Mouse (Mus musculus): Measurements from ENCODE around the gene Srgap3. TPM values are rescaled to one million over a fixed set of nuclear protein-coding genes. Genes with fewer than 3 reads are reported as not detected.
"Not testable (repeated sequence)": the region's sequence is repeated elsewhere in the genome, so short reads cannot be mapped to it uniquely, and the experiment has no call there.

Srgap3 gene
- polyA plus RNA-seq, 1 experiment from 2014 or later, result 6.1 TPM

DNA sequence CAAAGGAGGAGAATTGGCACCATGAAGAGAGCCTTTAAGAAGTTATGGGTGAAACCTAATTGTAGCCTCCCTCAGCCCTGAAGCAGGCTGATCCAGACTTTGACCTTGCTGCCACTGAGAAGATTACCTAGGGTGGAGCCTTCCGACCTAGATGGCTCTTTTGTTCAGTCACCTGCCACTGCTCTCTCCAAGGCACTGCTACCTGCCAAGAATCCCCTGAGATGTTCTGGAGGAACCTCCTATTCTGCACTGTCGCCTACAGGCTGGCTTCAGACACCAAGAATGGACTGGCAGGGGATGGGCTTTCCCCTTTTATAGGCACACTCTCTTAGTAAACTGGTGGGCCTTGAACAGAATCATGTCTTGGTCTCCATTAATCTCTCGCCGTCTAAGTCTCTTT lies 244.8 kb downstream of the Srgap3 start:
- not testable (repeated sequence) for H3K9ac ChIP-seq; H3K4me2 ChIP-seq (replicated peaks); H3K27me3 ChIP-seq; H3K9me3 ChIP-seq (replicated peaks); ATAC-seq (ENCODE audit: insufficient number of reproducible peaks, low FRiP score, low TSS enrichment, low read depth); H3K4me1 ChIP-seq; H3K4me3 ChIP-seq (replicated peaks); H3K36me3 ChIP-seq; H3K27ac ChIP-seq (replicated peaks)
- 81% methylated on average over 4 of the region's 4 CpGs for WGBS

DNA sequence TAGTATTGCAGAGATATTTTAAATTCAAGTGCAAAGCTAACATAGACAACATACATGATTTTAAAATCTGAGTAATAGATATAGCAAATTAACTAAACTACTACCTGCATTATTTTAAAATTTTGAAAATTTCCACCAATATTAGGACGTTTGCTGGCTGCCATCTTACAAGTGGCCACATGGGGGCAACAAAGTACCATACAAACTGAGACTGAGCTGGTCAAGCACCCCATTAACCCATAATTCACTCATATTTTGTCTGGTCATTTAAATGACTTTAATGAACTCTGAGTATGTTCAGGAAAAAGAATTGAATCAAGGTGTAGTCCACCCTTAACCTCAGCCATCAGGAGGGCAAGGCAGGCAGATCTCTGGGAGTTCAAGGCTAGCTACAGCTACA lies 246.7 kb downstream of the Srgap3 start:
- no peak overlapping the region for H3K27ac ChIP-seq (replicated peaks)
- no peak overlapping the region for H3K9ac ChIP-seq
- H3K4me3 ChIP-seq (replicated peaks), result no peak overlapping the region
- WGBS, result 0% methylated on average over 1 of the region's 1 CpGs
- no peak overlapping the region for H3K4me2 ChIP-seq (replicated peaks)
- no peaks in the 10 kb centered on the region for H3K36me3 ChIP-seq
- H3K9me3 ChIP-seq (replicated peaks), result no peaks in the 10 kb centered on the region
- peaks cover 11% of the 10 kb centered on the region for H3K4me1 ChIP-seq
- H3K27me3 ChIP-seq, result no peaks in the 10 kb centered on the region
- no peak for ATAC-seq (ENCODE audit: insufficient number of reproducible peaks, low FRiP score, low TSS enrichment, low read depth)

DNA sequence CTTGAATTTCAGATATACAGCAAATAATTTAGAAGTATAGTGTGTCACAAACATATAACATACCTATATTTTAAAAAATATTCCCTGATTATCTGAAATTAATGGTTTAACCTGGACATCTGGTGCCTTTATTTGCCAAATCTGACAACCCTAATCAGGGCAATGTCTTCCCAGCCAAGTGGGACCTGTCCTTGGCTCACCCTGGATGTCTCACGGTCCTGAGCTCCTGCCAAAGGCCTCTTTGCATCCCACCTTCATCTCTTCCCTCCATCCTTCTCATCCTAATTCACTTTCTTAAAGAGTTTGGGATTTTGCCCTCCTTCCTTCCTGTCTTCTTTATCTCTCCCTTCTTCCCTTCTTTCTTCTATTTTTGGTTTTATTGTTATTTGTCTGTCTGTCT lies 248.0 kb downstream of the Srgap3 start:
- Histone ChIP-seq H3K4me2 (replicated peaks) (no peak overlapping the region), H3K4me1 (peaks cover 15% of the 10 kb centered on the region), H3K27ac (replicated peaks) (no peak overlapping the region), H3K36me3 (no peaks in the 10 kb centered on the region), H3K27me3 (no peaks in the 10 kb centered on the region), H3K9me3 (replicated peaks) (no peaks in the 10 kb centered on the region), H3K9ac (no peak overlapping the region), H3K4me3 (replicated peaks) (no peak overlapping the region)
- no peak for ATAC-seq (ENCODE audit: insufficient number of reproducible peaks, low FRiP score, low TSS enrichment, low read depth)
- WGBS, result 52% methylated on average over 1 of the region's 1 CpGs

DNA sequence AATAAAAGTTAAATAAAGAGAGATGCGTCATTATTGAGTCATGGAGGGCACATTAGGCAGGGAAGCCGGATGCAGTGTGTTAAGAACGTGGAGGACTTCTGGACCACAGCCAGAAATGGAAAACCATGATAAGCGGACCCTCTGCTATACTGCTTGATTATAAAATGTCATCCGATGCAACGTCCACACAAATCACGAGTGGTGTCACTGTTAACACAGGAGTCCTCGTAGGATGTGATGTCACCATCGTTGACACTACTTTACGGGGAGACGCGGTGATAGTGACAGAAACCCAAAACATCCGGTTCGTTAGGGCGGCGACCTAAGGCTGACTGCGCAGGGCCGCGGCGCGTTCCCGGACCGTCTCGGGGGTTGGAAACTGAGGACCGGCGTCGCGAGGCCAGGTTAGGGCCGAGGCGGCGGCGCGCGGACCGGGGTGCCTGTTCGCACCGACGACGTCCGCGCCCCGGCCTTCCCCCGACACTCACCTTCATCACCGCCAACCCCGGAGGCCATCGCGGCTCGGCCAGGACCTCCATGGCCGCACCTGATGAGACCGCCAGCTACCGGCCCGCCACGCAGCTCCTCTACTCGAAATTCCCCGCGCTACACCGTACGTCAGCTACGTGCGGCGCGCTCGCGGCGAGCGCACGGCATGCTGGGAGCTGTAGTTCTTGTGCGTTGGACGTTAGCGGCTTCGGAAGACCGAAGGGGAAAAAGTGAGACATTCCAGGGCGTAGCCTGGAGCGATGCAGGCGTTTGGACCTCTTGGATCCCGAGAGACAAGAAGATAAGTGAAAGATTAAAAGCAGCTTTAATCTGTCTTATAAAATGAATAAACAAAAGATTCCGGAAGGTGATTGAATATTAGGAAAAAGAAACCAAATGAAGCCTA lies 250.8 kb downstream of the Srgap3 start, which contains the start of gene Rad18:
Rad18 (minus strand) TSS at position 631 of the 895 bp plus-strand sequence.
- H3K27ac ChIP-seq (replicated peaks), result no peak within 1 kb of the TSS
- ATAC-seq (ENCODE audit: insufficient number of reproducible peaks, low FRiP score, low TSS enrichment, low read depth), result peak; percentile 89

DNA sequence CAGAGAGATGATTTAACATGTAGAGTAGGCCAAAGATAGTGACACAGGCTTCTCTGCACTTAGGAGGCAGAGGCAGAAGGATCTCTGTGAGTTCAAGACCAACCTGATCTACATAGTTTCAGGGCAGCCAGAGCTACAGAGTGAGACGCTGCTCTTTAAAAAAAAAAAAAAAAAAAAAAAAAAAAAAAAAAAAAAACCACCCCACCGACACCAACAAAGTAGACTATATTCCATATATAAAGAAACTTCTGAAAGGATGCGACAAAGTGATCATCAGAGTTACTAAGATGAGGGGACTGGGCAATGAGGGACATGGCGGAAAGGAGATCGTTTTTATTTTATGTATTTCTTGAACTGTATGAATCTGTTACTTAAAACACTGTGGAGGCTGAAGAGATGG lies 252.6 kb downstream of the Srgap3 start:
- no peaks in the 10 kb centered on the region for H3K27me3 ChIP-seq
- no peak overlapping the region for H3K9ac ChIP-seq
- H3K4me1 ChIP-seq, result peaks cover 15% of the 10 kb centered on the region
- H3K4me3 ChIP-seq (replicated peaks), result no peak overlapping the region
- no peak overlapping the region for H3K27ac ChIP-seq (replicated peaks)
- H3K36me3 ChIP-seq, result peaks cover 14% of the 10 kb centered on the region
- WGBS, result 96% methylated on average over 5 of the region's 5 CpGs
- no peaks in the 10 kb centered on the region for H3K9me3 ChIP-seq (replicated peaks)
- no peak for ATAC-seq (ENCODE audit: insufficient number of reproducible peaks, low FRiP score, low TSS enrichment, low read depth)
- H3K4me2 ChIP-seq (replicated peaks), result no peak overlapping the region

More for the DNA sequence above, 250.8 kb downstream of the Srgap3 start, which contains the start of gene Rad18:
- Histone ChIP-seq H3K27me3 (no peaks in the 10 kb centered on the region), H3K4me2 (replicated peaks) (peak within 1 kb of the TSS; percentile 65), H3K9me3 (replicated peaks) (no peaks in the 10 kb centered on the region), H3K4me3 (replicated peaks) (peak within 1 kb of the TSS; percentile 66), H3K4me1 (peaks cover 15% of the 10 kb centered on the region), H3K9ac (peak within 1 kb of the TSS; percentile 37), H3K36me3 (peaks cover 6% of the 10 kb centered on the region; the same call in 1 of the 2 replicates)
- under 1% methylated on average over 77 of the region's 77 CpGs for WGBS

DNA sequence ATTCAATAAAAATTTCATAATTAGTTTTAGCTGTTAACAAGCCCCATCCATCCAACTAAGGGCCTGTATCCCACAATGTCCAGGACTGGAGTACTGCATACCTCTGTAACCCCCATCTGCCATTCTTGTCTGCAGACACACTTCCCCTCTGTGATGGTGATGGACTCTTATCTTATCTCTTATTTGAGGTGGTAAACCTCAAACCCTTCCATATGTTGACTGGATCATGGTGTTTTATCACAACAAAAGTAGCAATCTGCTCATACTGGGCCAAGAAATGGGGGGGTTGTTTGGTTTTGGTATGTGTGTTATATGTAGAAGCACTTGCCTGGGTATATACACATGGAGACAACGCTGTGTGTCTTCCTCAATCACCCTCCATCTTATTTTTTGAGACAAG lies 255.5 kb downstream of the Srgap3 start:
- 100% methylated on average over 1 of the region's 1 CpGs for WGBS
- Histone ChIP-seq H3K4me3 (replicated peaks) (no peak overlapping the region), H3K36me3 (peaks cover 14% of the 10 kb centered on the region), H3K27ac (replicated peaks) (no peak overlapping the region), H3K9ac (no peak overlapping the region), H3K9me3 (replicated peaks) (no peaks in the 10 kb centered on the region), H3K27me3 (no peaks in the 10 kb centered on the region), H3K4me2 (replicated peaks) (no peak overlapping the region), H3K4me1 (peaks cover 11% of the 10 kb centered on the region)
- ATAC-seq (ENCODE audit: insufficient number of reproducible peaks, low FRiP score, low TSS enrichment, low read depth), result no peak

DNA sequence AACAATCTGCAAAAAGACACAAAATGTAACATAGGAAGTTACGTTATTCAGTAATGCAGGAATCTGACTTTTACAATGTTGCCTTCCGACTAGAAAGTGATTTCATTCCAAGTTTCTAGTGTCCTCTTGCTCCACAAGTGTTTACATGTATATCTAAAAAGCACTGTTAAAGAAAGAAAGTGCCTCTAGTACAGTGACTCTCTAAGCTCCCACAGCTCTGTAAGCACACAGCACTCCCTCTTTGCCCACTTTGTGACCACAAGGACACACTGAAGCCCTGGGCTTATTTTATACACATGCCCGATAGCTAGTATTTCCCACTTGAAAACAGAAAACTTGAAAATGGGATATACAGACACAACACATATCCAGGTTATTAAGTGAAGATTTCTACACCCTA lies 259.0 kb downstream of the Srgap3 start:
- no peak overlapping the region for H3K9ac ChIP-seq
- no peaks in the 10 kb centered on the region for H3K27me3 ChIP-seq
- ATAC-seq (ENCODE audit: insufficient number of reproducible peaks, low FRiP score, low TSS enrichment, low read depth), result no peak
- H3K36me3 ChIP-seq, result peaks cover 14% of the 10 kb centered on the region
- H3K4me3 ChIP-seq (replicated peaks), result no peak overlapping the region
- no peak overlapping the region for H3K27ac ChIP-seq (replicated peaks)
- 91% methylated on average over 3 of the region's 3 CpGs for WGBS
- no peaks in the 10 kb centered on the region for H3K4me1 ChIP-seq
- no peaks in the 10 kb centered on the region for H3K9me3 ChIP-seq (replicated peaks)
- no peak overlapping the region for H3K4me2 ChIP-seq (replicated peaks)

DNA sequence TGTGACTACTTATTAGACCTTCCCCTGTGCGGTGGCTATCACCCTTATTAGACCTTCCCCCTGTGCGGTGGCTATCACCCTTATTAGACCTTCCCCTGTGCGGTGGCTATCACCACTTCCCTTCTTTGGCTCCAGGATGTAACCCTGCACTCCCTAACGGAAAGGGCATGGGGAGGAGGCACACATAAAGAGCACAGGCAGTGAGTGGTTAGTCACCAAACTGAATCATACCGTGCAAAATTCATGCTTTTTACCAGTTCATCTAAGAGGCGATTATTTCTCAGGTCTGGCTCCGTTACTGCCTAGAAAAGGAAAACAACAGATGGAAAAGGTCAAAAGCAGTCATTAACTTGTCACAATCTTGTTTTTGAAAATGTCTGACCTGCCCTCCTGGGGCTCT lies 260.6 kb downstream of the Srgap3 start:
- no peak for ATAC-seq (ENCODE audit: insufficient number of reproducible peaks, low FRiP score, low TSS enrichment, low read depth)
- peaks cover 16% of the 10 kb centered on the region for H3K36me3 ChIP-seq
- 66% methylated on average over 7 of the region's 7 CpGs for WGBS
- H3K9me3 ChIP-seq (replicated peaks), result no peaks in the 10 kb centered on the region
- no peak overlapping the region for H3K27ac ChIP-seq (replicated peaks)
- no peak overlapping the region for H3K4me3 ChIP-seq (replicated peaks)
- H3K4me2 ChIP-seq (replicated peaks), result no peak overlapping the region
- no peaks in the 10 kb centered on the region for H3K27me3 ChIP-seq
- no peak overlapping the region for H3K9ac ChIP-seq
- H3K4me1 ChIP-seq, result no peaks in the 10 kb centered on the region

DNA sequence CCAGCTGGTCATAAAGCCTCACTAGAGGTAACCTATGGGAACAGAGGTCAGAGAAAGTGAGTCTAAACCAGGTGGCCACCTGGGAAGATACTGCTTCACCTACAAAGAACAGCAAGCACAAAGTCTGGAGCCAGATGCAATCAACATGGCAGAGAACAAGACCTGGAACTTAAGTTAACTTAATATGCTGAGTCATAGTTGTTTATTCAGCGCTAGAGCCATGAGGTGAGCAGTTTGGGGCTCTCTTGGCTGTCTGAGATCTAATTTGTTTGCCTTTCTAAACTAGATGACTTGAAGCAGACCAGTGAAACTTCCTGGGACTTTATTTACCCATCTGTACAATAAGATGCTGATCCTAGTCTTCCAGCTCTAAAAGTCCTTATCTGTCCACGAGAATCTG lies 263.0 kb downstream of the Srgap3 start:
- no peaks in the 10 kb centered on the region for H3K4me1 ChIP-seq
- ATAC-seq (ENCODE audit: insufficient number of reproducible peaks, low FRiP score, low TSS enrichment, low read depth), result no peak
- WGBS, result 84% methylated on average over 2 of the region's 2 CpGs
- no peaks in the 10 kb centered on the region for H3K9me3 ChIP-seq (replicated peaks)
- H3K9ac ChIP-seq, result no peak overlapping the region
- no peaks in the 10 kb centered on the region for H3K27me3 ChIP-seq
- no peak overlapping the region for H3K27ac ChIP-seq (replicated peaks)
- H3K4me2 ChIP-seq (replicated peaks), result no peak overlapping the region
- no peak overlapping the region for H3K4me3 ChIP-seq (replicated peaks)
- H3K36me3 ChIP-seq, result peaks cover 21% of the 10 kb centered on the region; the same call in 1 of the 2 replicates

Other genes with a start within 250 kb of the Srgap3 start
- 42.9 and 48.3 TPM in 2 replicates for gene Thumpd3, start 99.0 kb upstream of the Srgap3 start, polyA plus RNA-seq (2015; fragmentation: Nextera tagmentation; extraction: Ambion mirVana)
- gene Setd5, start 130.1 kb upstream of the Srgap3 start, polyA plus RNA-seq (2015; fragmentation: Nextera tagmentation; extraction: Ambion mirVana), result 81.1 and 84.7 TPM in 2 replicates
- 1.5 and 1.9 TPM in 2 replicates for gene Lhfpl4, start 248.1 kb upstream of the Srgap3 start, polyA plus RNA-seq (2015; fragmentation: Nextera tagmentation; extraction: Ambion mirVana)

Data from embryonic facial prominence, embryonic 15.5 days (tissue).